Mouse (Mus musculus) MEL (cell line): ENCODE results near the gene Aatf. TPM values are rescaled to one million over a fixed set of nuclear protein-coding genes. Genes with fewer than 3 reads are reported as not detected.

Source experiments
- DNase-seq: peaks from one replicate; pipeline ENCODE4 v3.0.0; 2011; ENCODE audit warnings: low read depth, low spot score
- H3K27ac ChIP-seq: 2 replicates; pipeline ENCODE4 v1.5.1; 2012; ENCODE audit warnings: low read depth, mild to moderate bottlenecking, control low read depth, low read length, moderate library complexity; ENCODE audit not compliant: control insufficient read depth
- H3K27me3 ChIP-seq, 2 experiments: fragments of 150-350 bp in 1 of 2; sonication (generic) in 1 of 2; 2 replicates each; pipeline ENCODE4 v1.6.1; 2012; ENCODE audit warnings: low read length in 2 of 2, mild to moderate bottlenecking in 2 of 2, improper control_type of control experiment in 1 of 2, moderate library complexity in 1 of 2; ENCODE audit not compliant: insufficient read depth in 2 of 2, control insufficient read depth in 1 of 2
- H3K36me3 ChIP-seq, 2 experiments: 2 replicates each; pipeline ENCODE4 v1.6.1; 2012 to 2014; ENCODE audit warnings: low read length in 2 of 2, improper control_type of control experiment in 1 of 2, inconsistent platforms in 1 of 2, mild to moderate bottlenecking in 1 of 2; ENCODE audit not compliant: insufficient read depth in 2 of 2, control insufficient read depth in 1 of 2
- H3K4me1 ChIP-seq, 2 experiments: fragments of 150-350 bp in 1 of 2; sonication (generic) in 1 of 2; 2 replicates each; pipeline ENCODE4 v1.6.1; 2012; ENCODE audit warnings: low read length in 2 of 2, improper control_type of control experiment in 1 of 2, mild to moderate bottlenecking in 1 of 2; ENCODE audit not compliant: insufficient read depth in 2 of 2, control insufficient read depth in 1 of 2
- H3K4me3 ChIP-seq, 2 experiments: fragments of 150-350 bp in 1 of 2; sonication (generic) in 1 of 2; 2 replicates each; pipeline ENCODE4 v1.5.1; 2012; ENCODE audit warnings: low read depth in 2 of 2, low read length in 2 of 2, mild to moderate bottlenecking in 2 of 2, moderate library complexity in 2 of 2, control low read depth in 1 of 2, improper control_type of control experiment in 1 of 2; ENCODE audit not compliant: control insufficient read depth in 1 of 2, insufficient read depth in 1 of 2
- H3K79me2 ChIP-seq: 2 replicates; pipeline ENCODE4 v1.6.1; 2012; ENCODE audit warnings: mild to moderate bottlenecking, low read length, moderate library complexity; ENCODE audit not compliant: control insufficient read depth, poor library complexity, insufficient read depth
- H3K9ac ChIP-seq: 2 replicates; pipeline ENCODE4 v1.6.1; 2012; ENCODE audit warnings: low read depth, mild to moderate bottlenecking, control low read depth, low read length, moderate library complexity; ENCODE audit not compliant: control insufficient read depth, poor library complexity, severe bottlenecking
- H3K9me3 ChIP-seq: fragments of 150-350 bp; sonication (generic); replicated peaks from 2 replicates; pipeline ENCODE4 v1.6.1; 2012; ENCODE audit warnings: mild to moderate bottlenecking, low read length, improper control_type of control experiment, moderate library complexity; ENCODE audit not compliant: insufficient read depth
- BHLHE40 ChIP-seq: IDR thresholded peaks from 2 replicates; pipeline ENCODE4 v1.6.1; 2012; ENCODE audit warnings: low read depth, mild to moderate bottlenecking, inconsistent platforms, low read length, improper control_type of control experiment, borderline replicate concordance
- CHD1 ChIP-seq: IDR thresholded peaks from 2 replicates; pipeline ENCODE4 v1.6.1; 2012; ENCODE audit warnings: low read depth, mild to moderate bottlenecking, inconsistent platforms, low read length, improper control_type of control experiment
- CHD2 ChIP-seq: IDR thresholded peaks from 2 replicates; pipeline ENCODE4 v1.6.1; 2011; ENCODE audit warnings: low read length, improper control_type of control experiment
- CTCF ChIP-seq, 3 experiments: IDR thresholded peaks in 2 of 3; conservative IDR thresholded peaks in 1 of 3; 2 replicates each; pipeline ENCODE4 v1.5.1; 2011 to 2012; ENCODE audit warnings: low read length in 3 of 3, low read depth in 2 of 3, mild to moderate bottlenecking in 2 of 3, improper control_type of control experiment in 1 of 3, inconsistent platforms in 1 of 3, mixed read lengths in 1 of 3, moderate library complexity in 1 of 3; ENCODE audit not compliant: control insufficient read depth in 1 of 3, insufficient read depth in 1 of 3, poor library complexity in 1 of 3, severe bottlenecking in 1 of 3
- EP300 ChIP-seq, 2 experiments: IDR thresholded peaks; 2 replicates each; pipeline ENCODE4 v1.6.1; 2011; ENCODE audit warnings: improper control_type of control experiment in 2 of 2, low read length in 2 of 2, low read depth in 1 of 2, mild to moderate bottlenecking in 1 of 2
- GABPA ChIP-seq: IDR thresholded peaks from 2 replicates; pipeline ENCODE4 v1.6.1; 2012; ENCODE audit warnings: low read depth, mild to moderate bottlenecking, inconsistent platforms, low read length, improper control_type of control experiment, moderate library complexity
- GATA1 ChIP-seq: IDR thresholded peaks from 2 replicates; pipeline ENCODE4 v1.6.1; 2011; ENCODE audit warnings: low read depth, low read length, improper control_type of control experiment
- KAT2A ChIP-seq: conservative IDR thresholded peaks from 2 replicates; pipeline ENCODE4 v1.6.1; 2012; ENCODE audit warnings: low read depth, low read length, improper control_type of control experiment, inconsistent platforms
- MAFK ChIP-seq: IDR thresholded peaks from 2 replicates; pipeline ENCODE4 v1.6.1; 2011; ENCODE audit warnings: low read depth, mild to moderate bottlenecking, low read length, improper control_type of control experiment, borderline replicate concordance
- MAX ChIP-seq: IDR thresholded peaks from 2 replicates; pipeline ENCODE4 v1.6.1; 2011; ENCODE audit warnings: low read length, improper control_type of control experiment
- MAZ ChIP-seq: IDR thresholded peaks from 2 replicates; pipeline ENCODE4 v1.6.1; 2012; ENCODE audit warnings: low read depth, mild to moderate bottlenecking, inconsistent platforms, low read length, improper control_type of control experiment
- MEF2A ChIP-seq: IDR thresholded peaks from 2 replicates; pipeline ENCODE4 v1.6.1; 2014; ENCODE audit warnings: low read depth, mild to moderate bottlenecking, inconsistent platforms, low read length, improper control_type of control experiment; ENCODE audit not compliant: poor library complexity, insufficient replicate concordance, severe bottlenecking; ENCODE audit errors: extremely low read depth
- MYB ChIP-seq: IDR thresholded peaks from 2 replicates; pipeline ENCODE4 v1.6.1; 2011; ENCODE audit warnings: mild to moderate bottlenecking, low read depth, low read length, improper control_type of control experiment
- MYC ChIP-seq: IDR thresholded peaks from 2 replicates; pipeline ENCODE4 v1.6.1; 2011; ENCODE audit warnings: low read depth, mild to moderate bottlenecking, low read length, improper control_type of control experiment, moderate library complexity
- NELFE ChIP-seq: IDR thresholded peaks from 2 replicates; pipeline ENCODE4 v1.6.1; 2011; ENCODE audit warnings: low read depth, low read length, improper control_type of control experiment
- NRF1 ChIP-seq: IDR thresholded peaks from 2 replicates; pipeline ENCODE4 v1.6.1; 2014; ENCODE audit warnings: low read depth, mild to moderate bottlenecking, inconsistent platforms, low read length, improper control_type of control experiment, moderate library complexity; ENCODE audit not compliant: poor library complexity, insufficient read depth, severe bottlenecking
- RAD21 ChIP-seq: IDR thresholded peaks from 2 replicates; pipeline ENCODE4 v1.6.1; 2011; ENCODE audit warnings: mild to moderate bottlenecking, low read depth, low read length, improper control_type of control experiment
- TAL1 ChIP-seq: IDR thresholded peaks from 2 replicates; pipeline ENCODE4 v1.6.1; 2012; ENCODE audit warnings: mild to moderate bottlenecking, inconsistent platforms, low read length, moderate library complexity, mixed read lengths
- TBP ChIP-seq: IDR thresholded peaks from 2 replicates; pipeline ENCODE4 v1.8.0; 2011; ENCODE audit warnings: low read depth, low read length, improper control_type of control experiment
- UBTF ChIP-seq: IDR thresholded peaks from 2 replicates; pipeline ENCODE4 v1.6.1; 2012; ENCODE audit warnings: low read depth, mild to moderate bottlenecking, inconsistent platforms, low read length, improper control_type of control experiment, moderate library complexity, borderline replicate concordance; ENCODE audit not compliant: insufficient read depth
- ZC3H11A ChIP-seq: IDR thresholded peaks from 2 replicates; pipeline ENCODE4 v1.6.1; 2012; ENCODE audit warnings: low read depth, mild to moderate bottlenecking, inconsistent platforms, low read length, improper control_type of control experiment
- ZKSCAN1 ChIP-seq: IDR thresholded peaks from 2 replicates; pipeline ENCODE4 v1.6.1; 2012; ENCODE audit warnings: low read depth, mild to moderate bottlenecking, inconsistent platforms, low read length, improper control_type of control experiment, moderate library complexity
- ZMIZ1 ChIP-seq: IDR thresholded peaks from 2 replicates; pipeline ENCODE4 v1.6.1; 2012; ENCODE audit warnings: low read depth, mild to moderate bottlenecking, inconsistent platforms, low read length, improper control_type of control experiment, moderate library complexity
- ZNF384 ChIP-seq: IDR thresholded peaks from 2 replicates; pipeline ENCODE4 v1.6.1; 2012; ENCODE audit warnings: low read depth, mild to moderate bottlenecking, inconsistent platforms, low read length, improper control_type of control experiment
- polyA plus RNA-seq, 2 experiments: library from polyadenylated mRNA; stranded (reverse) in 1 of 2; unstranded in 1 of 2; fragments of >175 nt in 1 of 2; fragments of >200 nt in 1 of 2; gene quantifications; 2 replicates each; pipeline versions ENCODE4 v1.2.1 to v1.2.4; 2012; ENCODE audit warnings: low replicate concordance in 2 of 2, low read depth in 1 of 2; ENCODE audit not compliant: insufficient read length in 2 of 2, insufficient read depth in 1 of 2, missing spikeins in 1 of 2
- total RNA-seq: library from RNA; depleted of rRNA; stranded (reverse); fragments of 300-350 nt; gene quantifications from 2 replicates; pipeline ENCODE4 v1.2.3, GENCODE M21; 2012

The Aatf gene
- total and polyA plus RNA-seq, 3 experiments, result 187 to 243 TPM; not detected in 1

GRCm38 (mm10) chr11:84529143-84529755 is 15.9 kb upstream of the Aatf start:
- Histone ChIP-seq H3K4me1 (no peaks in the 10 kb centered on the region), H3K27me3 (peaks cover 20 to 26% of the 10 kb centered on the region in 2 experiments), H3K9me3 (no peaks in the 10 kb centered on the region), H3K79me2 (no peaks in the 10 kb centered on the region), H3K36me3 (no peaks in the 10 kb centered on the region), H3K9ac (no peak overlapping the region), H3K4me3 (no peak overlapping the region), H3K27ac (no peak overlapping the region)
- TF ChIP-seq EP300 (IDR thresholded peaks at IDR 0.05; ENCODE audit: low read depth in 1 of 2, low read length in 2 of 2), result no peak
- TF ChIP-seq UBTF, result no peak
- TF ChIP-seq ZC3H11A, result no peak
- TF ChIP-seq TAL1, result no peak
- TF ChIP-seq MAZ, result no peak
- no peak for TF ChIP-seq ZNF384
- no peak for TF ChIP-seq CHD2
- TF ChIP-seq CHD1, result no peak
- TF ChIP-seq NELFE, result no peak
- TF ChIP-seq RAD21, result no peak
- no peak for TF ChIP-seq MAFK
- no peak for TF ChIP-seq ZMIZ1
- TF ChIP-seq NRF1, result no peak
- no peak for TF ChIP-seq GATA1
- TF ChIP-seq MYB, result no peak
- no peak for TF ChIP-seq TBP
- TF ChIP-seq MYC, result no peak
- no peak for DNase-seq

DNA sequence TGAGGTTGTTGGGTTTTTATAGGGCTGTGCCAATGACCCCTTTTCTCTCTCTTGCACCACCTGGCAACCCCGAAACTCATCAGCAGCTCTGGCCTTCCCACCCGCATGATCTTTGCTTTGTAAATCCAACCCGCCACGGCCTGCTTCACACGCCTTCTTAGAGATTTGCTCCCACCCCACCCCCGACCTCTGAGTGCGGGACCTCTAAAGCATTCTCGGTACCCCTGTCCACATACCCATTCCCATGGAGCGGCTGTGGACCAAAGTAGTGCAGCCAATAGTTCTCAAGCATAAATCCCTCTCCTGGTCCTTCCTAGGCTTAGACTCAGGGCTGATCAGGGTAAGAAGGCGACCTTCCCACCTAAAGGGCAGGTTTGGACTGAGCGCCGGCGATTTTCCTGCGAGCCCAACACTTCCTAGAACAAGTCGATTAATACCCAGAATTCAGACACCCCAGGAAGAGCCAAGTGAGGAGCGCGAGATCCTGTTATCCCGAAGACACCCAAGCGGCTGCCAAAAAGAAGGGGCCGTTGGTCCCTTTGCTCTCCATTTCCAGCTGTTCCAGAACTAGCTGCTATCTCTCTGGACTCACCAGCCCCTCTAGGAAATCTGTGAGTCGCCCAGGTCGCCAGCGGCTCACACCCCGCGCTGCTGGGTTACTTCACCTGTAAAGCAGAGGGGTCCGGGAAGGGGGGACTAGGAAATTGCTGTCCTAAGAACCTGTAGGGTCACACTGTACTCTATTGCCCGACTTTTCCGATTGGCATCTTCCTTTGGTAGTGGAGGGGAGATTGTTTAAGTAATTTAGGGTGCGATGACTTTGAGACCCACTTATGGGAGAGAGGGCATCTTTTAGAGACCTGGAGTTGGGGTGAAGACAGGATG is 13.9 kb upstream of the Aatf start:
- H3K27ac ChIP-seq, result no peak overlapping the region
- H3K9me3 ChIP-seq, result no peaks in the 10 kb centered on the region
- no peaks in the 10 kb centered on the region for H3K4me1 ChIP-seq
- DNase-seq, result no peak
- no peaks in the 10 kb centered on the region for H3K36me3 ChIP-seq
- no peak overlapping the region for H3K4me3 ChIP-seq
- peaks cover 13 to 16% of the 10 kb centered on the region in 2 experiments for H3K27me3 ChIP-seq
- TF ChIP-seq MEF2A, result no peak
- no peak for TF ChIP-seq CHD2
- TF ChIP-seq ZMIZ1, result no peak
- no peak for TF ChIP-seq RAD21
- no peak for TF ChIP-seq MAX
- no peak for TF ChIP-seq BHLHE40
- TF ChIP-seq CTCF (IDR thresholded peaks at IDR 0.05 in 2 of 3, conservative IDR thresholded peaks at IDR 0.05 in 1 of 3; ENCODE audit: control insufficient read depth in 1 of 3, insufficient read depth in 1 of 3, low read depth in 2 of 3, low read length in 3 of 3, poor library complexity in 1 of 3, severe bottlenecking in 1 of 3), result no peak
- no peak for TF ChIP-seq ZKSCAN1
- TF ChIP-seq CHD1, result no peak
- TF ChIP-seq KAT2A, result no peak
- TF ChIP-seq GABPA, result no peak
- no peak for TF ChIP-seq MYB
- TF ChIP-seq NRF1, result no peak
- H3K9ac ChIP-seq, result no peak overlapping the region
- no peaks in the 10 kb centered on the region for H3K79me2 ChIP-seq
